Mouse (Mus musculus) gastrocnemius, postnatal 10 days (tissue): Measurements from ENCODE around the gene Pabpc4. TPM values are rescaled to one million over a fixed set of nuclear protein-coding genes. Genes with fewer than 3 reads are reported as not detected.
"Not testable (repeated sequence)": the region's sequence is repeated elsewhere in the genome, so short reads cannot be mapped to it uniquely, and the experiment has no call there.

ENCODE experiments used
- DNase-seq: peaks from one replicate; pipeline ENCODE4 v3.0.0; 2021; ENCODE audit warnings: mixed read lengths
- total RNA-seq, 2 experiments: library from RNA; stranded (reverse); gene quantifications; 2 replicates each; pipeline ENCODE4 v1.2.3; 2021

Gene Pabpc4
- total RNA-seq, 2 experiments from 2014 or later, result 279 to 289 TPM

GRCm38 (mm10) chr4:123297195-123297960, 35.2 kb downstream of the Pabpc4 start:
- DNase-seq, result no peak

GRCm38 (mm10) chr4:123298226-123298625, 36.1 kb downstream of the Pabpc4 start:
- no peak for DNase-seq

- DNase-seq, result peak; percentile 59
Observed at GRCm38 (mm10) chr4:123298980-123299670, 37.0 kb downstream of the Pabpc4 start.

- no peak for DNase-seq
Observed at GRCm38 (mm10) chr4:123305789-123306188, 43.6 kb downstream of the Pabpc4 start.

- DNase-seq, result no peak
Observed at GRCm38 (mm10) chr4:123306999-123307398, 44.8 kb downstream of the Pabpc4 start.

GRCm38 (mm10) chr4:123308292-123308691, 46.1 kb downstream of the Pabpc4 start:
- no peak for DNase-seq

- DNase-seq, result no peak
Observed at GRCm38 (mm10) chr4:123311845-123312244, 49.7 kb downstream of the Pabpc4 start.

GRCm38 (mm10) chr4:123313010-123313409, 50.9 kb downstream of the Pabpc4 start:
- DNase-seq, result no peak

GRCm38 (mm10) chr4:123314497-123314896, 52.3 kb downstream of the Pabpc4 start:
- DNase-seq, result no peak

- not testable (repeated sequence) for DNase-seq
Observed at GRCm38 (mm10) chr4:123322910-123323309, 60.8 kb downstream of the Pabpc4 start.

- no peak for DNase-seq
Observed at GRCm38 (mm10) chr4:123323534-123323933, 61.4 kb downstream of the Pabpc4 start, which contains the start of gene Oxct2a. TSS of gene Oxct2a (minus strand) at chr4:123323634.

GRCm38 (mm10) chr4:123326087-123326486, 63.9 kb downstream of the Pabpc4 start:
- no peak for DNase-seq

- DNase-seq, result no peak
Observed at GRCm38 (mm10) chr4:123327630-123328029, 65.5 kb downstream of the Pabpc4 start.

- DNase-seq, result no peak
Observed at GRCm38 (mm10) chr4:123328946-123329345, 66.8 kb downstream of the Pabpc4 start.

GRCm38 (mm10) chr4:123331326-123331725, 69.2 kb downstream of the Pabpc4 start:
- no peak for DNase-seq

- not testable (repeated sequence) for DNase-seq
Observed at GRCm38 (mm10) chr4:123331961-123332360, 69.8 kb downstream of the Pabpc4 start.

- no peak for DNase-seq
Observed at GRCm38 (mm10) chr4:123333151-123333550, 71.0 kb downstream of the Pabpc4 start.

GRCm38 (mm10) chr4:123334177-123334576, 72.0 kb downstream of the Pabpc4 start:
- DNase-seq, result no peak

GRCm38 (mm10) chr4:123335244-123335643, 73.1 kb downstream of the Pabpc4 start:
- DNase-seq, result not testable (repeated sequence)

- no peak for DNase-seq
Observed at GRCm38 (mm10) chr4:123335796-123336585, 73.8 kb downstream of the Pabpc4 start.

GRCm38 (mm10) chr4:123337693-123338092, 75.5 kb downstream of the Pabpc4 start:
- no peak for DNase-seq

- no peak for DNase-seq
Observed at GRCm38 (mm10) chr4:123340232-123340631, 78.1 kb downstream of the Pabpc4 start.
